Mouse (Mus musculus) heart, adult 2 months (tissue): ENCODE results near the gene Vmn1r211.

Experiments
- CTCF ChIP-seq: fragments of 200-600 bp; IDR thresholded peaks from 2 replicates; pipeline ENCODE4 v1.8.1; 2022; ENCODE audit warnings: antibody characterized with exemption, mild to moderate bottlenecking, moderate library complexity
- EP300 ChIP-seq: fragments of 200-500 bp; IDR thresholded peaks from 2 replicates; pipeline ENCODE4 v1.6.1; 2011; ENCODE audit warnings: low read depth, low read length, control low read depth; ENCODE audit not compliant: insufficient read depth

DNA sequence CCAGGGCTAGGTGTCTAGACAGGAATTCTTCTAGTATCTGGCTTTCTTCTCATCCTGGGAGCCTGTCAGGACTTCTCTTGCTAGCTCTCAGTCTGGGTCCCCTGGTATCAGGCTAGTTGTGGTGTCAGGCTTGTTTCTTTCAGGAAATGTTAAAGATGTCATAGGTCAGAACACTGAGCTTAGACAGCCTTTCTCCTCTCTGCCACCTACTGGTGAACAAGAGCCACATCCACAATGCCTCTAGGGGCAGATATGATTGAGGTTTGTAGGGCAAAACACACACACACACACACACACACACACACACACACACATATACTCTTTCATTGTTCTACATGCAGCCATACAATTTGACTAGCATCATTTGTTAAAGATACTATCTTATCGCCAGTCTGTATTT lies 21.9 kb upstream of the Vmn1r211 start:
- TF ChIP-seq CTCF (no peak), EP300 (no peak)
